Mouse (Mus musculus): ENCODE measurements around the gene Ptk6.

GRCm38 (mm10) chr2:181154831-181155415, 47.7 kb downstream of the Ptk6 start:
- TF ChIP-seq CTCF (IDR thresholded peaks at IDR 0.05; ENCODE audit: extremely low read depth, insufficient read depth, low read length) = no peak
- no peak for TF ChIP-seq POLR2A (IDR thresholded peaks at IDR 0.05; ENCODE audit: extremely low read depth, insufficient read depth, low read length)

Measured in cortical plate, adult 2 months (tissue).